Mouse (Mus musculus): ENCODE measurements around the gene Adamts6. TPM values are rescaled to one million over a fixed set of nuclear protein-coding genes. Genes with fewer than 3 reads are reported as not detected.

The Adamts6 gene
- polyA plus RNA-seq, 1 experiment from 2014 or later, result 1.8 TPM

DNA sequence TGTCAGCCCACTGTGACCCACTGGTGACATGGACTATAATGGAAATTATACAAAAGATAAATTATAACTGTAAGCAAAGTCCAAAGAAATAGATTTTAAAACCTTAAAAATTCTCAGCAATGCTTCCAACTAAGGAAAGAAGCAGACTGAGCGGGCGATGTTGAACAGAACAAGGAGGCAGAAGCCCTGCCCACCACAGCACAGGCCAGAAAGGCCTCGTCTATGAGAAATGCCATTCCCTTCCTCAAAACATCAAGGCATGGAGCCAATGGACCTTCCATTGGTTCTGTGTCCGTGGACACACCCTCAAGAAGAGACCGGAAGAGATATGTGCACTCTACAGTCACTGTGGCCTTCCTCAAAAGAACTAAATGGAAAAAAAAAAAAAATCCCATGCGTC, 220.0 kb downstream of the Adamts6 start:
- WGBS, result 90% methylated on average over 6 of the region's 6 CpGs
- Histone ChIP-seq H3K4me3 (no peak overlapping the region), H3K27me3 (ENCODE audit: low read depth, poor library complexity, severe bottlenecking) (no peaks in the 10 kb centered on the region), H3K4me1 (no peaks in the 10 kb centered on the region), H3K36me3 (no peaks in the 10 kb centered on the region), H3K9me3 (replicated peaks) (no peaks in the 10 kb centered on the region), H3K27ac (replicated peaks) (no peak overlapping the region)
- DNase-seq (ENCODE audit: low spot score), result no peak

DNA sequence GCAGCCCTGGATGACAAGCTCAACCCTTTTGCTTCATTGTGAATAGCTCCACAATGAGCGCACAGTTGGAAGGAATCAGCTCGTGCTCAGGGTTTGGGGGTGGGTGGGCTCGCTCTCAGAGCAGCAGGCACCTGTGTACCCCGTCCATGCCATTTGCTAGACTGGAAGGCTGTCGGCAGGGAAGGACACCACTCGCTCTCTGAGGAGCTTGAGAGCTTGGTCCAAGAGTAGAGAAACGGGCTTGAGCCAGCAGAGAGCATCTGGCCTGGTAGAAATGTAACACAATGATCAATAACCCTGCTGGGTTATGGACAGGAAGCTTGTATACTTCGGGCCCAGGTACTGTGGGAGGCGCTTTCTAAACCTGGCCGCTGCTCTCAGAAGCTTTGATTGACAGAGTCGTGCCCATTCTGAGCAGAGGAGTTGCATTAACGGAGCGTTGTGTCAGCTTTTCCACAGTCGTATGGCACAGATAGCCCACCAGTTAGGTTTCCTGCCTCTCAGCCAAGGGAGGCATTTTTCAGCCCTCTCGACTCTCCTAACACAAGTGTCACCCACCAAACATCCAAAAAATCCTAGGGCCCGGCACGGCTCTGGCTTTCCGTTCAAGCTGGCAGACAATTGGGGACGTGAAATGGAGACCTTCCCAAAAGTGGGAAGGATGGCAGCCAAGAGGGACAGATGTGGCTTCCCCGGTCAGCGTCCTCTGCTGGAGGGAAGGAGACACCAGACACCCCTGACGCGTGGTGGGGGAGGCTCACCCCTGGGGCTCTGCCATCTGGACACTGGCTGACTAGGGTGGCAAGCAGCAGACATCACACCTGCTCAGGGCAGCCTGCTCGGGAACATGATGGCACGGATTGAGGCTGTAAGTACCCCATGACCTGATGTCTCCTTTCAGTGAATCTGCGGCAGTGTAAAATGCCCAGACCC, 222.2 kb downstream of the Adamts6 start:
- Histone ChIP-seq H3K9me3 (replicated peaks) (no peaks in the 10 kb centered on the region), H3K4me3 (no peak overlapping the region), H3K27ac (replicated peaks) (no peak overlapping the region), H3K27me3 (ENCODE audit: low read depth, poor library complexity, severe bottlenecking) (no peaks in the 10 kb centered on the region), H3K36me3 (no peaks in the 10 kb centered on the region), H3K4me1 (no peaks in the 10 kb centered on the region)
- DNase-seq (ENCODE audit: low spot score), result no peak
- WGBS, result 81% methylated on average over 26 of the region's 26 CpGs

GRCm38 (mm10) chr13:104510766-104511165, 223.1 kb downstream of the Adamts6 start:
- no peaks in the 10 kb centered on the region for H3K4me1 ChIP-seq
- H3K9me3 ChIP-seq (replicated peaks), result no peaks in the 10 kb centered on the region
- H3K27ac ChIP-seq (replicated peaks), result no peak overlapping the region
- no peaks in the 10 kb centered on the region for H3K27me3 ChIP-seq (ENCODE audit: low read depth, poor library complexity, severe bottlenecking)
- WGBS, result 88% methylated on average over 5 of the region's 5 CpGs
- DNase-seq (ENCODE audit: low spot score), result no peak
- no peaks in the 10 kb centered on the region for H3K36me3 ChIP-seq
- H3K4me3 ChIP-seq, result no peak overlapping the region

- WGBS, result 84% methylated on average over 1 of the region's 1 CpGs
These were observed 227.4 kb downstream of the Adamts6 start for GRCm38 (mm10) chr13:104515054-104515453.

DNA sequence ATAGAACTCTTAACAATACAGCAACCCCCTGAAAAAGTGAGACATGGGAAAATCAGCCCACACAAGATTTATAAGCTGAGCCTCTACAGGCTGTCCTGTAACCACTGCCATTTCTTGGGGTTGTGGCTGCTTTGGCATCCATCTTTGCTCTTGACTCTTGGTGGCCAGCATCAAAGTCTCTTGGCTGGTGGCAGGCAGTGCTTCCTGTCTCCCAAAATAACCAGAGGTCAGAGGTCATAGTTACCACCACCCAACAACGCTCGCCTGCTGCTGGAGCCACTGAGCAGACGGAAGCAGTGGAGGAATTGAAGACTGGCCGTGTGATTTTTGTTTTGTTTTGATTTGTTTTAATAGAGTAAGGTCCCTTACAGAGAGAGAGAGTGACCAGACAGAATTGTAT, 228.5 kb downstream of the Adamts6 start:
- H3K4me3 ChIP-seq, result no peak overlapping the region
- 74% methylated on average over 4 of the region's 4 CpGs for WGBS
- no peaks in the 10 kb centered on the region for H3K36me3 ChIP-seq
- H3K4me1 ChIP-seq, result peaks cover 19% of the 10 kb centered on the region
- no peaks in the 10 kb centered on the region for H3K27me3 ChIP-seq (ENCODE audit: low read depth, poor library complexity, severe bottlenecking)
- no peaks in the 10 kb centered on the region for H3K9me3 ChIP-seq (replicated peaks)
- no peak for DNase-seq (ENCODE audit: low spot score)
- no peak overlapping the region for H3K27ac ChIP-seq (replicated peaks)

More at GRCm38 (mm10) chr13:104515054-104515453, 227.4 kb downstream of the Adamts6 start:
- peaks cover 19% of the 10 kb centered on the region for H3K4me1 ChIP-seq
- H3K27me3 ChIP-seq (ENCODE audit: low read depth, poor library complexity, severe bottlenecking), result no peaks in the 10 kb centered on the region
- H3K27ac ChIP-seq (replicated peaks), result no peak overlapping the region
- no peaks in the 10 kb centered on the region for H3K36me3 ChIP-seq
- H3K9me3 ChIP-seq (replicated peaks), result no peaks in the 10 kb centered on the region
- DNase-seq (ENCODE audit: low spot score), result no peak
- no peak overlapping the region for H3K4me3 ChIP-seq

GRCm38 (mm10) chr13:104516766-104517364, 229.2 kb downstream of the Adamts6 start:
- H3K27ac ChIP-seq (replicated peaks), result no peak overlapping the region
- no peaks in the 10 kb centered on the region for H3K36me3 ChIP-seq
- H3K4me3 ChIP-seq, result no peak overlapping the region
- H3K9me3 ChIP-seq (replicated peaks), result no peaks in the 10 kb centered on the region
- peaks cover 19% of the 10 kb centered on the region for H3K4me1 ChIP-seq
- no peak for DNase-seq (ENCODE audit: low spot score)
- 69% methylated on average over 7 of the region's 7 CpGs for WGBS
- no peaks in the 10 kb centered on the region for H3K27me3 ChIP-seq (ENCODE audit: low read depth, poor library complexity, severe bottlenecking)

GRCm38 (mm10) chr13:104517638-104518311, 230.1 kb downstream of the Adamts6 start:
- Histone ChIP-seq H3K27ac (replicated peaks) (peak overlapping the region; percentile 91), H3K9me3 (replicated peaks) (no peaks in the 10 kb centered on the region), H3K4me1 (peaks cover 19% of the 10 kb centered on the region), H3K36me3 (no peaks in the 10 kb centered on the region), H3K4me3 (peak overlapping the region; percentile 50), H3K27me3 (ENCODE audit: low read depth, poor library complexity, severe bottlenecking) (no peaks in the 10 kb centered on the region)
- WGBS, result 49% methylated on average over 15 of the region's 15 CpGs
- no peak for DNase-seq (ENCODE audit: low spot score)

- peak; percentile 90 for DNase-seq (ENCODE audit: low spot score)
- Histone ChIP-seq H3K27ac (replicated peaks) (peak overlapping the region; percentile 91), H3K9me3 (replicated peaks) (no peaks in the 10 kb centered on the region), H3K27me3 (ENCODE audit: low read depth, poor library complexity, severe bottlenecking) (no peaks in the 10 kb centered on the region), H3K4me3 (peak overlapping the region; percentile 50), H3K4me1 (peaks cover 19% of the 10 kb centered on the region), H3K36me3 (no peaks in the 10 kb centered on the region)
- WGBS, result 10% methylated on average over 19 of the region's 19 CpGs
These were observed 230.8 kb downstream of the Adamts6 start for GRCm38 (mm10) chr13:104518312-104519005.

- Histone ChIP-seq H3K4me3 (peak overlapping the region; percentile 50; the same call in 1 of the 2 replicates), H3K4me1 (peaks cover 19% of the 10 kb centered on the region), H3K9me3 (replicated peaks) (no peaks in the 10 kb centered on the region), H3K27me3 (ENCODE audit: low read depth, poor library complexity, severe bottlenecking) (no peaks in the 10 kb centered on the region), H3K36me3 (no peaks in the 10 kb centered on the region), H3K27ac (replicated peaks) (peak overlapping the region; percentile 91)
- WGBS, result 61% methylated on average over 14 of the region's 14 CpGs
- DNase-seq (ENCODE audit: low spot score), result no peak
These were observed 231.5 kb downstream of the Adamts6 start for GRCm38 (mm10) chr13:104519006-104519695.

- no peak overlapping the region for H3K27ac ChIP-seq (replicated peaks)
- whole genome bisulfite sequencing, result 91% methylated on average over 4 of the region's 4 CpGs
- no peak for DNase-seq (ENCODE audit: low spot score)
- H3K9me3 ChIP-seq (replicated peaks), result no peaks in the 10 kb centered on the region
- H3K36me3 ChIP-seq, result no peaks in the 10 kb centered on the region
- H3K4me1 ChIP-seq, result peaks cover 19% of the 10 kb centered on the region
- H3K4me3 ChIP-seq, result no peak overlapping the region
- no peaks in the 10 kb centered on the region for H3K27me3 ChIP-seq (ENCODE audit: low read depth, poor library complexity, severe bottlenecking)
These were observed 232.3 kb downstream of the Adamts6 start for GRCm38 (mm10) chr13:104519981-104520380.

DNA sequence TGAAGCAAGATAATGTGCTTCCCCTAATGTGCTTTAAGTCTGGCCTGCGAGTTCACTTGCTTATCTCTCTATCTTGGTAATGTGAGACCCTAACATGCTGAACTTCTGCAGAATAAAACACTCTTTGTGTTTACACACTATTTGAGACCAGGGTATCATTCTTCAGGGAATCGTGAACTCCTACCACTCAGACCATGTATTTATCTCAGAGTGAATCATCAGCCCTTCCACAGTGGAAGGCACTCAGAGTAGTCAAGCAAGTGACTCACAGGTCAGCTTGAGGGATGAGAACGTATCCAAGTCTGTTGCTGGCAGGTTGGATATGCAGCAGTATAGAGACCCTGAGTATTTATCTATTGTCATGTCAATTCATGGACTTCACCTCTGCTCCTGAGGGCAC, 232.8 kb downstream of the Adamts6 start:
- Histone ChIP-seq H3K9me3 (replicated peaks) (no peaks in the 10 kb centered on the region), H3K4me3 (no peak overlapping the region), H3K36me3 (no peaks in the 10 kb centered on the region), H3K4me1 (peaks cover 19% of the 10 kb centered on the region), H3K27me3 (ENCODE audit: low read depth, poor library complexity, severe bottlenecking) (no peaks in the 10 kb centered on the region), H3K27ac (replicated peaks) (no peak overlapping the region)
- WGBS, result 85% methylated on average over 3 of the region's 3 CpGs
- no peak for DNase-seq (ENCODE audit: low spot score)

- DNase-seq (ENCODE audit: low spot score), result no peak
- Histone ChIP-seq H3K4me3 (no peak overlapping the region), H3K36me3 (no peaks in the 10 kb centered on the region), H3K4me1 (peaks cover 19% of the 10 kb centered on the region), H3K27me3 (ENCODE audit: low read depth, poor library complexity, severe bottlenecking) (no peaks in the 10 kb centered on the region), H3K9me3 (replicated peaks) (no peaks in the 10 kb centered on the region), H3K27ac (replicated peaks) (no peak overlapping the region)
- 94% methylated on average over 2 of the region's 2 CpGs for WGBS
These were observed 233.9 kb downstream of the Adamts6 start for GRCm38 (mm10) chr13:104521532-104521931.

Measured in midbrain, embryonic 10.5 days (tissue).